Mouse (Mus musculus) kidney, adult 2 months (tissue): ENCODE results near the gene Gchfr. TPM values are rescaled to one million over a fixed set of nuclear protein-coding genes. Genes with fewer than 3 reads are reported as not detected.

Source experiments
- DNase-seq: peaks from one replicate; pipeline ENCODE4 v3.0.0; 2021
- H3K27ac ChIP-seq: fragments of 200-500 bp; 2 replicates; pipeline ENCODE4 v1.5.1; 2012; ENCODE audit warnings: low read depth, low read length, control low read depth, inconsistent platforms; ENCODE audit not compliant: insufficient read depth
- H3K27me3 ChIP-seq: fragments of 200-500 bp; replicated peaks from 2 replicates; pipeline ENCODE4 v1.6.1; 2012; ENCODE audit warnings: mild to moderate bottlenecking, moderate library complexity, low read length, inconsistent platforms; ENCODE audit not compliant: control insufficient read depth, insufficient read depth
- H3K36me3 ChIP-seq: fragments of 200-500 bp; 2 replicates; pipeline ENCODE4 v1.6.1; 2012; ENCODE audit warnings: mild to moderate bottlenecking, moderate library complexity, low read length, inconsistent platforms; ENCODE audit not compliant: control insufficient read depth, insufficient read depth
- H3K4me1 ChIP-seq: fragments of 200-500 bp; 2 replicates; pipeline ENCODE4 v1.6.1; 2011; ENCODE audit warnings: low read length; ENCODE audit not compliant: control insufficient read depth, insufficient read depth
- H3K4me3 ChIP-seq: fragments of 200-500 bp; 2 replicates; pipeline ENCODE4 v1.5.1; 2011; ENCODE audit warnings: mild to moderate bottlenecking, low read depth, low read length, control low read depth; ENCODE audit not compliant: insufficient read depth
- CTCF ChIP-seq: fragments of 200-500 bp; conservative IDR thresholded peaks from 2 replicates; pipeline ENCODE4 v1.5.1; 2011; ENCODE audit warnings: low read depth, mild to moderate bottlenecking, control low read depth, low read length, moderate library complexity, mixed read lengths; ENCODE audit not compliant: insufficient read depth, insufficient read length
- POLR2A ChIP-seq: fragments of 200-500 bp; IDR thresholded peaks from one replicate; pipeline ENCODE4 v1.6.1; 2011; ENCODE audit warnings: low read depth, low read length, control low read depth
- WGBS: fragments of 180-500 bp; shearing (Covaris S2); methylation state at CpG from one replicate; pipeline ENCODE4 v1.1.7; 2018; 5-methylcytosine and 5-hydroxymethylcytosine counted together
- polyA plus RNA-seq: library from polyadenylated mRNA; depleted of rRNA; stranded (reverse); fragments of >200 nt; gene quantifications from 2 replicates; pipeline ENCODE4 v1.2.3, GENCODE M21; 2012

Gchfr gene
- polyA plus RNA-seq, 1 experiment: 124 TPM

GRCm38 (mm10) chr2:119189029-119189710, 21.6 kb downstream of the Gchfr start:
- DNase-seq: peak; percentile 86
- WGBS: 4% methylated on average over 15 of the region's 15 CpGs
- no peaks in the 10 kb centered on the region for H3K36me3 ChIP-seq
- peak overlapping the region; percentile 34; the same call in 1 of the 2 replicates for H3K4me3 ChIP-seq
- H3K4me1 ChIP-seq: peaks cover 3% of the 10 kb centered on the region; the same call in 1 of the 2 replicates
- H3K27me3 ChIP-seq: no peaks in the 10 kb centered on the region
- H3K27ac ChIP-seq: no peak overlapping the region
- TF ChIP-seq POLR2A: no peak
- TF ChIP-seq CTCF: peak; percentile 95

GRCm38 (mm10) chr2:119190969-119191368, 23.4 kb downstream of the Gchfr start:
- DNase-seq: no peak
- peaks cover 3% of the 10 kb centered on the region; the same call in 1 of the 2 replicates for H3K4me1 ChIP-seq
- H3K27ac ChIP-seq: no peak overlapping the region
- H3K27me3 ChIP-seq: no peaks in the 10 kb centered on the region
- TF ChIP-seq POLR2A (no peak), CTCF (no peak)
- no peak overlapping the region for H3K4me3 ChIP-seq
- no peaks in the 10 kb centered on the region for H3K36me3 ChIP-seq
- 79% methylated on average over 5 of the region's 5 CpGs for WGBS

GRCm38 (mm10) chr2:119194140-119194539, 26.6 kb downstream of the Gchfr start:
- Histone ChIP-seq H3K4me3 (no peak overlapping the region), H3K4me1 (peaks cover 1% of the 10 kb centered on the region; the same call in 1 of the 2 replicates), H3K27me3 (no peaks in the 10 kb centered on the region), H3K27ac (no peak overlapping the region), H3K36me3 (no peaks in the 10 kb centered on the region)
- 82% methylated on average over 5 of the region's 5 CpGs for WGBS
- DNase-seq: no peak
- TF ChIP-seq CTCF (no peak), POLR2A (no peak)

GRCm38 (mm10) chr2:119196316-119197108, 28.9 kb downstream of the Gchfr start:
- Histone ChIP-seq H3K4me1 (no peaks in the 10 kb centered on the region; the same call in 1 of the 2 replicates), H3K36me3 (no peaks in the 10 kb centered on the region), H3K27me3 (no peaks in the 10 kb centered on the region), H3K4me3 (no peak overlapping the region), H3K27ac (no peak overlapping the region)
- DNase-seq: no peak
- no peak for TF ChIP-seq CTCF
- WGBS: 58% methylated on average over 4 of the region's 4 CpGs

- Histone ChIP-seq H3K4me3 (no peak overlapping the region), H3K4me1 (no peaks in the 10 kb centered on the region; the same call in 1 of the 2 replicates), H3K36me3 (no peaks in the 10 kb centered on the region), H3K27ac (no peak overlapping the region), H3K27me3 (no peaks in the 10 kb centered on the region)
- no peak for DNase-seq
- TF ChIP-seq CTCF (no peak), POLR2A (no peak)
- 94% methylated on average over 1 of the region's 1 CpGs for WGBS
Measured at GRCm38 (mm10) chr2:119197493-119197892, 29.9 kb downstream of the Gchfr start.

GRCm38 (mm10) chr2:119198049-119198448, 30.5 kb downstream of the Gchfr start:
- no peak for DNase-seq
- Histone ChIP-seq H3K27me3 (no peaks in the 10 kb centered on the region), H3K4me1 (no peaks in the 10 kb centered on the region; the same call in 1 of the 2 replicates), H3K36me3 (no peaks in the 10 kb centered on the region), H3K4me3 (no peak overlapping the region), H3K27ac (no peak overlapping the region)
- TF ChIP-seq CTCF (no peak), POLR2A (no peak)
- 53% methylated on average over 1 of the region's 1 CpGs for WGBS

- no peak overlapping the region for H3K27ac ChIP-seq
- no peak for TF ChIP-seq POLR2A
- TF ChIP-seq CTCF: no peak
- 73% methylated on average over 3 of the region's 3 CpGs for WGBS
- H3K36me3 ChIP-seq: no peaks in the 10 kb centered on the region
- DNase-seq: no peak
- no peak overlapping the region for H3K4me3 ChIP-seq
- no peaks in the 10 kb centered on the region for H3K27me3 ChIP-seq
- no peaks in the 10 kb centered on the region; the same call in 1 of the 2 replicates for H3K4me1 ChIP-seq
Measured at GRCm38 (mm10) chr2:119198934-119199333, 31.4 kb downstream of the Gchfr start.
